Mouse (Mus musculus): ENCODE results near the gene Ncoa4. TPM values are rescaled to one million over a fixed set of nuclear protein-coding genes. Genes with fewer than 3 reads are reported as not detected.
"Not testable (repeated sequence)": the region's sequence is repeated elsewhere in the genome, so short reads cannot be mapped to it uniquely, and the experiment has no call there.

The Ncoa4 gene
- total RNA-seq (2021): 100 to 1,000 TPM; 194 to 226 TPM
- long read RNA-seq, experiment 1, full-length matches to known transcripts: 140 of 173 reads
- long read RNA-seq, experiment 1, partial matches to known transcripts: 21 of 173 reads
- long read RNA-seq, experiment 1, other reads (novel, unspliced or antisense): 12 of 173 reads
- long read RNA-seq, experiment 2, full-length matches to known transcripts: 40 of 48 reads
- long read RNA-seq, experiment 2, partial matches to known transcripts: 2 of 48 reads
- long read RNA-seq, experiment 2, other reads (novel, unspliced or antisense): 6 of 48 reads

DNA sequence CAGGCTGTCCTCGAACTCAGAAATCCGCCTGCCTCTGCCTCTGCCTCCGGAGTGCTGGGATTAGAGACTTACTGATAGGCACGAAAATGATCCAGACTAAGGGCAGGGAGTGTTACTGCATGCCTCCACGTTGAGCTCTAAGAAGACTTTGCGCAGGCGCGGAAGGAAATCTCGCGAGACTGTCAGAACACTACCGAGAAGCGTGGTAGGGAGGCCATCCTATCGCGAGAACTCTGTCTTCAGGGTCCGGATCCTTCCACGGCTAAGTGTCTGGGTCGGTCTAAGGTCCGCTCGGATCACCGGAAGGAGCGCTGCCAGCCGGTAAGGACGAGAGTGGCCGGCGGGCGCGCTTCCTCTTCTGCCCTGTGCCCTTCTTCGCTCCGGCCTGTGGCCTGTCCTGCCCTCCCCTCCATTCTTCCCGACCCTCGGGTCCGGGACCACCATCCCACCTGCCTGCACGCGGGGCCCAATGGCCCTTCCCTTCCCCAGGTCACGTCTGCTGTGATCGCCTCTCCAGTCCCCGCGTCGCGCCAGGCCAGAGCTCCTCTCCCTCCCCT, at the start of gene Ncoa4:
Ncoa4 (plus strand) TSS at position 176 of the 557 bp plus-strand sequence.
- peak; percentile 98 for DNase-seq

DNA sequence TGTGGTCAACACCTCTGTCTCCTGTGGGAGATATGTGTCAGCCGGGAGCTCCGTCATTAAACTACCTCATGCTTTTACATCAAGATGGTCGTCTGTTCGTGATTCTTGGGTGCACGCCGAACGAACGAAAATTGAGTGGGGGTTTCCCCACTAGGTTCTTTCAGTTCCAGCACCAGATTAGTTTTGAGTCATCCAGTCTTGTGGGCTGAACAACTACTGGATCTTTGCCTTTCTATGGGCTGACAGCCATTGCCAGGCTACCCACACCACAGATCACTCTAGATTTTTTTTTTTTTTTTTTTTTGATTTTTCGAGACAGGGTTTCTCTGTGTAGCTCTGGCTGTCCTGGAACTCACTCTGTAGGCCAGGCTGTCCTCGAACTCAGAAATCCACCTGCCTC, 47.5 kb upstream of the Ncoa4 start:
- DNase-seq: not testable (repeated sequence)

- DNase-seq: no peak
Observed at GRCm38 (mm10) chr14:32120940-32121919, 38.4 kb upstream of the Ncoa4 start.

DNA sequence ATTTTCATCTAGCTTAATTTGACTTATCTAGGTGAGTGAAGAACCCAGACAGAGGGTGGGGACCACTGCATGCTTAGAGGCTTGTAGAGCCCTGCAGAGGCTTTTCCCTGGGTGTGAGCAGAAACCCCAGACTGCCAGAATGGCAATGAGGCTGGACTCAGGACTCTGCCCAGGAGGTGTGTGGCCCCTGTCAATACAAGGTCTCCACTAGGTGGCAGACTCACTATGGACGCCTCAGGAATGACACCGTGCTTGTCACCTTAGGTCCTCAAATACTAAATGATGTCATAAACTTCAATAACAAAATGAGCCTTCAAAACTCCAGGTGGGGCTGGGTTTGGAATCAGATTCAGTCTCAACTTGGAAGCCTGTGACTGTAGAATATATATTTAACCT, 37.7 kb upstream of the Ncoa4 start:
- peak in 1 of 2 experiments; percentile 27 for DNase-seq

- no peak for DNase-seq
Observed at GRCm38 (mm10) chr14:32124261-32124660, 35.4 kb upstream of the Ncoa4 start.

DNA sequence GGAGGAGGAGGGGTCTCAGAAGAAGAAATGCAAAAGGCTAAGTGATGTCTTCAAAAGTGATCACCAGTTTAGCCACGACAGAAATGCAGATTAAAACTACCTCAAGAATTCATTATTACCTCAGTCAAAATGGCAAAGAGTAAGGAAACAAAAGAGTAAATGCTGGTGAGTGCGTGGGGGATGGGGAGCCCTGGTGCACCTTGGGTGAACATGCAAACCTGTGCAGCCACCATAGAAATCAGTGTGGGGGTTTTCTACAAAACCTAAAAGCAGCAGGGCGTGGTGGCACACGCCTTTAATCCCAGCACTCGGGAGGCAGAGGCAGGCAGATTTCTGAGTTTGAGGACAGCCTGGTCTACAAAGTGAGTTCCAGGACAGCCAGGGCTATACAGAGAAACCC, 34.4 kb upstream of the Ncoa4 start:
- not testable (repeated sequence) for DNase-seq

DNA sequence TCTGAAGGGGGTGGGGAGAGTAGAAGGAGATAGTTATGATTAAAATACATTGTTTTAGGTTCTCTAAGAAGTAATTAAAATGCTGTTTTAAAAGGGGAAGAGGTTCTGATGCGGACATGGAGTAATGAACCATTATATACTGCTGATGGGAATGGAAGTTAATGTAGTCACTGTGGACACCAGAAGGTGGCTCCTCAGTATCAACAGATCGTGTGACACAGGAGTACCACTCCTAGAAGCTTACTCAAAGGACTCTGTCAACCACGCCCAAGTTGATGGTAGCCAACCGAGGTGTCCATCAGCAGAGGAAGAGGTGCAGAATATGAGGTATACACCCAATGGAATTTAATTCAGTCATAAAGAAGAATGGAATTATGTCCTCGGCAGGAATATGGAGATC, 31.3 kb upstream of the Ncoa4 start:
- DNase-seq: no peak

- no peak for DNase-seq
Observed at GRCm38 (mm10) chr14:32131836-32132235, 27.8 kb upstream of the Ncoa4 start.

DNA sequence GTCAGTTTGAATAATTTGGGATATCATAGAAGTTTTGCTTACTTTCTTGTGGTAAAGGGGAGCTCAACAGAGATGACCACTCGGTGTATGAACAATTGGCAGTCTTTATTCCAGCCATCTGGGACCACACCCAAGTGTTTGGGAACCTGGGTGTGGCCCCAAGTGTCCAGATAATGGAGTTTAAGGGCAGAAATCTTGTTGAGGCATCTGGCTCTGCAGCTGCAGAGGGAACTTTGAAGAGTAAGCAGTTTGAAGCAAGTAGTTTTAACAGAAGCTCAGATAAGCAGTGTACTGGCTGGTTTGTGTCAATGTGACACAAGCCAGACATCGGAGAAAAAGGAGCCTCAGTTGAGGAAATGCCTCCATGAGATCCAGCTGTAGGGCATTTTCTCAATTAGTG, 25.4 kb upstream of the Ncoa4 start:
- DNase-seq: no peak

GRCm38 (mm10) chr14:32136467-32136866, 23.2 kb upstream of the Ncoa4 start:
- DNase-seq: not testable (repeated sequence)

DNA sequence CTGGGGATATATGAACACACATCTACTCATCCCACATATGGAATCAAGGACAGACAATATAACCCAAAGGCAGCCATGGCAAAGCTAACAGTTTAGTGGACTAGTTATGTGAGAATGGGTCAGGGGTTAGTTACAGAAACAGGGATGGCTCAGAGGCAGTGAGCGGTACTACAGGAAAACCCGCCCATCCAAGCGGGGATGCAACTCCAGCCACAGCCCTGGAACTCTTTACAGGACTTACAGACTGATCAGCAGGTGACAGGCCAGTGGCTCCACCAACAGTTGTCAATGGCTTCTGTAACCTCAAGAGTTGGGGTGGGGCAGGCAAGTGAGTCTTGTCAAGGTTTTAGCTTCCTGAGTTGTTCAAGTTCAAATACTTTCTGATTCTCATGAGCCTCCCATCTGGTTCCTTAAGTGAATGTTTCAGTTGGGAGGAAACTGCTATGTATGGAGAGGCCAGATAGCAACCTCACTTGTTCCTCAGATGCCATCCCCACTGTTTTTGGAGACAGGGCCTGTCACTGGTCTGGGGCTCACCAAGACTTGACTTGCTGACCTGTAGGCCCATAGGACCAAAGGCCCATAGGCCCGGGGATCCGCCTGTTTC, 19.2 kb upstream of the Ncoa4 start:
- no peak for DNase-seq

GRCm38 (mm10) chr14:32141723-32142122, 17.9 kb upstream of the Ncoa4 start, which contains the start of gene Msmb:
TSS of gene Msmb (plus strand) at chr14:32142023.
- DNase-seq: no peak

GRCm38 (mm10) chr14:32144734-32145133, 14.9 kb upstream of the Ncoa4 start:
- DNase-seq: no peak

GRCm38 (mm10) chr14:32145401-32145800, 14.3 kb upstream of the Ncoa4 start:
- no peak for DNase-seq

DNA sequence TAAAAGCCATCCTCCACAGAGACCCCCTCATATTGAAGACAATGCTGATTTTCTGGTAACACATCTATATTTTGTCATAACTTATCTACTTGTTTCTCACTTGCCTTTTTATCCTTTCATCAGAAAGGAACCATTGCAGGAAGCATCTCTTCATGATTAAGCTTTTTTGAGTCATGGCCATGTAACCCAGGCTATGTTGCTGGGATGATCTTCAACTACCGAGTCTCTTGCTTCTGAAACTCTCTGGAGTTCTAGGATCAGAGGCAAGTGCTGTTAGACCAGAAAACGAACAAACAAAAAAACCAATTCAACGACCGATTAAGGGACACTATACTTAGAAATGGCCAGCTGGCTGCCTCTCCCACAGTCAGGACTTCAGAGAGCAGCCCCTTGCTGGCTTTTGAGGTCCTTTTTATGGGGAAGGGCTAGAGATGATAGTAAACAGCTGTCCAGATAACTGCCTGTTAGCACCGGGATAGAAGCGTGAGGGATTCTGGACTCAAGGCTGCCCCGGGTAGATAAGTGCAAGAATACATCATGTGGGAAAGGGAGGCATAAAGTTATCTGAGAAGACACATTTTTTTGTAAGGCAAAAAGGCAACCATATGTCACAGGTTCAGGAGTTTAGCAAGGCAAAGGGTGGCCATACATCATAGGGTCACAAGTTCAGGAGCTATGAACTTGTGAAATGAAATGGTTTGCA, 13.7 kb upstream of the Ncoa4 start:
- DNase-seq: no peak

GRCm38 (mm10) chr14:32146578-32146977, 13.1 kb upstream of the Ncoa4 start:
- no peak for DNase-seq

GRCm38 (mm10) chr14:32150872-32151271, 8.8 kb upstream of the Ncoa4 start:
- DNase-seq: no peak

DNA sequence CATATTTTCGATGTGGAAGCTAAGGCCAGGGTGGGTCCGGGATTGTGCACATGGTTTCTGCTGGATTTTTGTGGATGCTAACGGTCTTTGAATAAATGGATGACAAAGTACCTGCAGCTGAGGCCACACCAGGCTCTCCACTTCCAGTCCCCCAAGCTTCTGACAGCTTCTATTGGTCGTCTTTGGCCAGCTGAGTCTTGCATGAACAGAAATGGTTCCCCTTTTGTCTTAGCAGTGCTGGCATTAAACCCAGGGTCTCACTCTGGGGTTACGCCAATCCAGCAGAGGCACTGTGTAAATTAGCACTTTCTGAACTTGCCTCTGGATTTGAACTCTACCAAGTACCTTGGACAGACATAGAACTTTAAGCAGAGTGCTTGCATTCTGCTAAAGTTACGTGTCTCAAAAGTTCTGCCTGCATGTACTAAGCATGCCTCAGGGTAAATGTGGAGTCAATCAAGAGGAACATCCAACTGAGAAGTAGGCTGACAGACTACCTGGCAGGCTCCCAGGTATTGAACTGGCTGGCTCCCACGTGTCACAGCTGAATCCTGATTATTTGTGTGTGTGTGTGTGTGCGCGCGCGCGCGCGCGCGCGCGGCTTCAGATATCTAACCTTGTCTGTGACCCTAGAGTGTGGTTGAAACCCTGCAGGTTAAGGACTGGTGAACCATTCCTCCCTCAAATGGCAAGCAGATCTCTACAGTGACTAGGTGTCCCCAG, 7.3 kb upstream of the Ncoa4 start:
- no peak for DNase-seq

DNA sequence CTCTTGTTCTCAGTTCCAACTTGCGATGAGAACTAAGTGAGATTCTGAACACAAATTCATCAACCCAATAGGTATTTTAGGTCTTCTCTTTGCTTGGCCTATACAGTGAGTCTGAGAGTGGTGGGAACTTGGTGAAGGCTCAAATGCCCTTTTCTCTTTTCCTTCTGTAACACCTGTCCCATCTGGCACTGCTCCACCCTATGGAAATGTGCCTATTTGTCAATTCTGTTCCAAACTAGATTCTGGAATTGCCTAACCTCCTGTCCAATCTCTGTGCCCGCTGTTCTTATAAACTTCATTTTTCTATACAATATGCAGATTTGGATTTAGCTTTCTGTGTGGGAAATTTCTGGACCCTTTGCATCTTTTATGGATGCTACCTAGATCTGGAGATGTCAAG, 6.5 kb upstream of the Ncoa4 start:
- DNase-seq: peak in 1 of 2 experiments; percentile 23

DNA sequence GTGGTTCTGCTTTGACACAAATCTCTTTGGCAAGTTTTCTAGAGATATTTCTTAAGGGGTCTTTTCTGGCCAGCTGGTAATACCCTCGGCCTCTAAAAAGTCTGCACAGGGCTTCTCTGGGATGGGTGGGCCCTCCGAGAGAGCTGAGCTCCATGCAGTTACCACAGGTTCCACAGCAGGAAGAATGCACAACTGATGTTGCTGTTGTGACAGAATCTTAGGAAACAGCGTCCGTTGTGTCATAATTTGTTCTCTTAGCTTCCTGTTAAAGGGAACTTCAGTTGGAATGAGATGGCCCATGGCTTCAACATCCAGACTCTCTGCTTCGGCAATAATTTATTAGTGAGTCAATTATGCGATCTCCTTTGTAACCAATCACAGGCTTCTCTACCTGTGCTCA, 4.9 kb upstream of the Ncoa4 start:
- no peak for DNase-seq

- DNase-seq: peak in 1 of 2 experiments; percentile 35
Observed at GRCm38 (mm10) chr14:32159150-32159670, 455 bp upstream of the Ncoa4 start.

All from adrenal gland, postnatal 36 days (tissue).